Mouse (Mus musculus): ENCODE data around the gene Rbm17. TPM values are rescaled to one million over a fixed set of nuclear protein-coding genes. Genes with fewer than 3 reads are reported as not detected.
A peak's percentile ranks its signal among the peaks of the same experiment; 100 is the strongest.
"Not testable (repeated sequence)": the region's sequence is repeated elsewhere in the genome, so short reads cannot be mapped to it uniquely, and the experiment has no call there.

The Rbm17 gene
- polyA plus RNA-seq, 1 experiment from 2014 or later = 170 TPM

- no peaks in the 10 kb centered on the region for H3K4me1 ChIP-seq
- H3K9me3 ChIP-seq = no peaks in the 10 kb centered on the region
- no peak overlapping the region for H3K4me3 ChIP-seq
- 81% methylated on average over 1 of the region's 1 CpGs for WGBS
- ATAC-seq (ENCODE audit: insufficient number of reproducible peaks, insufficient read depth, low FRiP score, low TSS enrichment, low read depth) = peak; percentile 56; the same call in 1 of the 2 replicates
- H3K9ac ChIP-seq = no peak overlapping the region
- H3K27ac ChIP-seq = no peak overlapping the region
- H3K27me3 ChIP-seq = no peaks in the 10 kb centered on the region
- H3K4me2 ChIP-seq = no peak overlapping the region
- no peaks in the 10 kb centered on the region for H3K36me3 ChIP-seq
Observed at GRCm38 (mm10) chr2:11542640-11543039, 61.3 kb downstream of the Rbm17 start.

DNA sequence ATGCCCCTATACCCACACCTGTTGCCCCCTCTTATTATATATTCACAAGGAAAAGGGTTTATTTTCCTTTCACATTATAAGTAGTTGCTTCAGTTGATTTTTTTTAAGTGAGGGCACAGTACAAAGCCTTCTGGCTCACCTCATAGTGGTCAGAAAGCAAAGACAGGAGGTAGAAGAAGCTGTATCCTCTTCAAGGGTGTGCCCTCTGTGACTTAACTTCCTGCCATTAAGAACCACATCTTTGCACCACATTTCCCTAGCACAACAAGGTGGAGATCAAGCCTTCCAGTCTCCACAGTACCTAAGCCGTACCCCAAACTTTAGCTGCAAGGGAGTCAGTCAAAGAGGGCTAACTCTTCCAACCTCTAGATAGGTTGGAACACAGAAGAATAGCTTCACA lies 61.8 kb downstream of the Rbm17 start:
- no peak for ATAC-seq (ENCODE audit: insufficient number of reproducible peaks, insufficient read depth, low FRiP score, low TSS enrichment, low read depth)
- no peaks in the 10 kb centered on the region for H3K27me3 ChIP-seq
- 95% methylated on average over 1 of the region's 1 CpGs for WGBS
- H3K27ac ChIP-seq = no peak overlapping the region
- H3K9me3 ChIP-seq = no peaks in the 10 kb centered on the region
- H3K36me3 ChIP-seq = no peaks in the 10 kb centered on the region
- no peaks in the 10 kb centered on the region for H3K4me1 ChIP-seq
- no peak overlapping the region for H3K4me2 ChIP-seq
- no peak overlapping the region for H3K9ac ChIP-seq
- H3K4me3 ChIP-seq = no peak overlapping the region

- H3K36me3 ChIP-seq; H3K27me3 ChIP-seq; ATAC-seq (ENCODE audit: insufficient number of reproducible peaks, insufficient read depth, low FRiP score, low TSS enrichment, low read depth); H3K4me2 ChIP-seq; H3K27ac ChIP-seq; H3K4me3 ChIP-seq; H3K4me1 ChIP-seq; H3K9ac ChIP-seq; H3K9me3 ChIP-seq: not testable (repeated sequence)
- WGBS = 77% methylated on average over 1 of the region's 1 CpGs
Observed at GRCm38 (mm10) chr2:11541528-11541927, 62.4 kb downstream of the Rbm17 start.

- Histone ChIP-seq H3K27ac (no peak overlapping the region), H3K36me3 (no peaks in the 10 kb centered on the region), H3K4me3 (peak overlapping the region; percentile 52), H3K4me1 (peaks cover 5% of the 10 kb centered on the region; the same call in 1 of the 2 replicates), H3K9me3 (no peaks in the 10 kb centered on the region), H3K4me2 (peak overlapping the region; percentile 87), H3K9ac (no peak overlapping the region), H3K27me3 (peaks cover 3% of the 10 kb centered on the region; the same call in 1 of the 2 replicates)
- no peak for ATAC-seq (ENCODE audit: insufficient number of reproducible peaks, insufficient read depth, low FRiP score, low TSS enrichment, low read depth)
- WGBS = 68% methylated on average over 8 of the region's 8 CpGs
Observed at GRCm38 (mm10) chr2:11535966-11536365, 68.0 kb downstream of the Rbm17 start.

Other genes starting within 250 kb of the Rbm17 start
- 13.4 and 15.6 TPM in 2 replicates for gene Pfkfb3, start 50.1 kb downstream of the Rbm17 start, polyA plus RNA-seq (2015; fragmentation: Nextera tagmentation; extraction: Ambion mirVana)
- gene Gm17490, start 22.1 kb upstream of the Rbm17 start, polyA plus RNA-seq (2015; fragmentation: Nextera tagmentation; extraction: Ambion mirVana) = not detected in 2 replicates
- not detected in 2 replicates for gene Il2ra, start 38.7 kb upstream of the Rbm17 start, polyA plus RNA-seq (2015; fragmentation: Nextera tagmentation; extraction: Ambion mirVana)
- gene Il15ra, start 101.1 kb upstream of the Rbm17 start, polyA plus RNA-seq (2015; fragmentation: Nextera tagmentation; extraction: Ambion mirVana) = 0.73 and 1.5 TPM in 2 replicates
- gene Fbh1, start 173.4 kb upstream of the Rbm17 start, polyA plus RNA-seq (2015; fragmentation: Nextera tagmentation; extraction: Ambion mirVana) = 121 and 139 TPM in 2 replicates
- gene Ankrd16, start 173.7 kb upstream of the Rbm17 start, polyA plus RNA-seq (2015; fragmentation: Nextera tagmentation; extraction: Ambion mirVana) = 48.2 and 55.5 TPM in 2 replicates